Mouse (Mus musculus) heart, postnatal 0 days (tissue): ENCODE data around the gene Hcar2. TPM values are rescaled to one million over a fixed set of nuclear protein-coding genes. Genes with fewer than 3 reads are reported as not detected.
A peak's percentile ranks its signal among the peaks of the same experiment; 100 is the strongest.

ENCODE experiments used
- ATAC-seq: fragments of 200-750 bp; cut with Nextera tagmentation; 2 replicates; pipeline ENCODE4 v1.8.0; 2017; ENCODE audit warnings: low read depth, moderate number of reproducible peaks, moderate library complexity; ENCODE audit not compliant: insufficient read depth
- DNase-seq: peaks from one replicate; pipeline ENCODE4 v3.0.0-alpha.2; 2016; ENCODE audit warnings: low spot score
- H3K27ac ChIP-seq: fragments of 300-500 bp; sonication (generic); 2 replicates; pipeline ENCODE4 v1.5.1; 2014; ENCODE audit warnings: low read depth, mild to moderate bottlenecking
- H3K27me3 ChIP-seq: fragments of 300-500 bp; sonication (generic); 2 replicates; pipeline ENCODE4 v1.6.1; 2014; ENCODE audit warnings: low read length, mixed read lengths; ENCODE audit not compliant: control insufficient read depth, insufficient read depth
- H3K36me3 ChIP-seq: fragments of 300-500 bp; sonication (generic); replicated peaks from 2 replicates; pipeline ENCODE4 v1.6.1; 2014; ENCODE audit warnings: low read length, mixed read lengths; ENCODE audit not compliant: control insufficient read depth, insufficient read depth
- H3K4me1 ChIP-seq: fragments of 300-500 bp; sonication (generic); 2 replicates; pipeline ENCODE4 v1.6.1; 2014; ENCODE audit warnings: antibody characterized with exemption; ENCODE audit not compliant: control insufficient read depth, insufficient read depth
- H3K4me2 ChIP-seq: fragments of 300-500 bp; sonication (generic); 2 replicates; pipeline ENCODE4 v1.6.1; 2014; ENCODE audit warnings: low read depth, mild to moderate bottlenecking, low read length, moderate library complexity
- H3K4me3 ChIP-seq: fragments of 300-500 bp; sonication (generic); 2 replicates; pipeline ENCODE4 v1.5.1; 2014; ENCODE audit warnings: low read depth, low read length
- H3K9ac ChIP-seq: fragments of 300-500 bp; sonication (generic); replicated peaks from 2 replicates; pipeline ENCODE4 v1.6.1; 2014; ENCODE audit warnings: low read depth, low read length, mixed read lengths
- H3K9me3 ChIP-seq: fragments of 300-500 bp; sonication (generic); replicated peaks from 2 replicates; pipeline ENCODE4 v1.6.1; 2016; ENCODE audit warnings: low read length; ENCODE audit not compliant: control insufficient read depth
- CTCF ChIP-seq: IDR thresholded peaks from 2 replicates; pipeline ENCODE4 v1.5.1; 2016; ENCODE audit warnings: antibody characterized with exemption, control low read depth, low read depth
- EP300 ChIP-seq: IDR thresholded peaks from 2 replicates; pipeline ENCODE4 v1.6.1; 2016; ENCODE audit warnings: antibody characterized with exemption, low read depth
- WGBS: fragments of 180-500 bp; shearing (Covaris S2); extraction: QIAGEN DNeasy Blood & Tissue Kit; methylation state at CpG from one replicate; pipeline ENCODE4 v1.1.7; 2014; 5-methylcytosine and 5-hydroxymethylcytosine counted together
- polyA plus RNA-seq: library from polyadenylated mRNA; unstranded; fragments of >200 nt; fragmentation: Nextera tagmentation; extraction: Ambion mirVana; gene quantifications from 2 replicates; pipeline ENCODE4 v1.2.1, GENCODE M21; 2015
- total RNA-seq: library from RNA; depleted of rRNA; stranded (reverse); fragments of >200 nt; gene quantifications from 2 replicates; pipeline ENCODE4 v1.2.3, GENCODE M21; 2014; ENCODE audit warnings: low replicate concordance

Gene Hcar2
- total and polyA plus RNA-seq, 2 experiments from 2014 or later = not detected

GRCm38 (mm10) chr5:123862374-123863350 lies 2.6 kb downstream of the Hcar2 start:
- Histone ChIP-seq H3K4me3 (0 out of 2 replicates have a peak overlapping the region, but pooled peaks have one; percentile 7), H3K27ac (no peak overlapping the region), H3K4me1 (no peaks in the 10 kb centered on the region), H3K4me2 (peak overlapping the region; percentile 23; the same call in 1 of the 2 replicates), H3K9ac (no peak overlapping the region), H3K27me3 (no peaks in the 10 kb centered on the region), H3K9me3 (no peaks in the 10 kb centered on the region), H3K36me3 (no peaks in the 10 kb centered on the region)
- no peak for TF ChIP-seq EP300
- no peak for TF ChIP-seq CTCF
- DNase-seq (no peak), ATAC-seq (no peak)
- 66% methylated on average over 15 of the region's 15 CpGs for WGBS

- 68% methylated on average over 11 of the region's 11 CpGs for WGBS
- H3K9ac ChIP-seq = no peak overlapping the region
- no peak for ATAC-seq
These were observed 6.5 kb downstream of the Hcar2 start for GRCm38 (mm10) chr5:123858798-123859197.

GRCm38 (mm10) chr5:123854511-123854910 lies 10.8 kb downstream of the Hcar2 start:
- TF ChIP-seq CTCF = no peak
- no peak for TF ChIP-seq EP300

More at GRCm38 (mm10) chr5:123858798-123859197, 6.5 kb downstream of the Hcar2 start:
- no peaks in the 10 kb centered on the region for H3K4me1 ChIP-seq
- H3K9me3 ChIP-seq = no peaks in the 10 kb centered on the region
- no peak overlapping the region for H3K4me2 ChIP-seq
- H3K27ac ChIP-seq = no peak overlapping the region
- TF ChIP-seq EP300 (no peak), CTCF (no peak)
- H3K27me3 ChIP-seq = no peaks in the 10 kb centered on the region
- no peak for DNase-seq
- H3K4me3 ChIP-seq = no peak overlapping the region
- H3K36me3 ChIP-seq = no peaks in the 10 kb centered on the region

GRCm38 (mm10) chr5:123853877-123854504 lies 11.3 kb downstream of the Hcar2 start:
- Histone ChIP-seq H3K27ac (no peak overlapping the region), H3K9ac (no peak overlapping the region), H3K4me3 (no peak overlapping the region), H3K4me1 (no peaks in the 10 kb centered on the region), H3K4me2 (no peak overlapping the region), H3K27me3 (no peaks in the 10 kb centered on the region), H3K36me3 (no peaks in the 10 kb centered on the region), H3K9me3 (no peaks in the 10 kb centered on the region)
- WGBS = 76% methylated on average over 11 of the region's 11 CpGs
- TF ChIP-seq CTCF (no peak), EP300 (no peak)
- no peak for DNase-seq
- no peak for ATAC-seq

More at GRCm38 (mm10) chr5:123854511-123854910, 10.8 kb downstream of the Hcar2 start:
- DNase-seq (no peak), ATAC-seq (no peak)
- H3K4me3 ChIP-seq = no peak overlapping the region
- H3K4me2 ChIP-seq = no peak overlapping the region
- H3K27ac ChIP-seq = no peak overlapping the region
- H3K9me3 ChIP-seq = no peaks in the 10 kb centered on the region
- H3K4me1 ChIP-seq = no peaks in the 10 kb centered on the region
- no peaks in the 10 kb centered on the region for H3K27me3 ChIP-seq
- no peaks in the 10 kb centered on the region for H3K36me3 ChIP-seq
- WGBS = 74% methylated on average over 9 of the region's 9 CpGs
- no peak overlapping the region for H3K9ac ChIP-seq

GRCm38 (mm10) chr5:123851398-123851797 lies 13.9 kb downstream of the Hcar2 start:
- ATAC-seq (no peak), DNase-seq (no peak)
- Histone ChIP-seq H3K27ac (no peak overlapping the region), H3K4me1 (no peaks in the 10 kb centered on the region), H3K4me2 (no peak overlapping the region), H3K36me3 (no peaks in the 10 kb centered on the region), H3K4me3 (no peak overlapping the region), H3K9me3 (no peaks in the 10 kb centered on the region), H3K27me3 (no peaks in the 10 kb centered on the region), H3K9ac (no peak overlapping the region)
- WGBS = 26% methylated on average over 2 of the region's 2 CpGs
- no peak for TF ChIP-seq EP300
- no peak for TF ChIP-seq CTCF
